Comparison of ENCODE assay signal across 8 mouse cellular contexts in the genomic region with DNA sequence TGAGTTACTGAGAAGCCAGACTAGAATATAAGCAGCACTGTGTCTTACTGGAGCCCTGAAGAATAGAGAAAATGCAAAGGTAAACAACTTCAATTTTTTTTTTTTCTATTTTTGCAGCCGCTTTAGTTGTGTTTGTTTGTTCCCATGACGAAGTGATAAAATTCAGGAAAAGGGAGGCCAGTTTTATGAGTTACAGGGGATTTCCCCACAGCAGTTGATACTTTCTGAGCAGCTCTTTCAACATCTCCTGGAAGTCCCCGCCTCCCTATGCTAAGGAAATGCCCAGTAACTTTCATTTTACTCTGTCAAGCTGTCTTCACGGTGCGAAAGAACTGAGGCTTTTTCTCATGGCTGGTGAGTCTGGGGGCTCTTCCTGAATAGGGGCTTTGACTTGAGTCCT. TPM values are rescaled to one million over a fixed set of nuclear protein-coding genes. Genes with fewer than 3 reads are reported as not detected.
A peak's percentile ranks its signal among the peaks of the same experiment; 100 is the strongest.
DNase-seq lines count a peak whose midpoint lies in the region; ATAC-seq and TF ChIP-seq lines count a peak whose summit lies in the region.

TSS of gene Casp4 (plus strand) at position 268 of the 400 bp plus-strand sequence.

- H3K4me3 ChIP-seq in lung, embryonic 15.5 days, result peak within 1 kb of the TSS; percentile 12; the same call in 1 of the 2 replicates

- no peaks in the 10 kb centered on the region for H3K4me1 ChIP-seq in lung, embryonic 15.5 days

- H3K27ac ChIP-seq in lung, embryonic 15.5 days, result no peak within 1 kb of the TSS

- no peak within 1 kb of the TSS for H3K4me2 ChIP-seq in lung, embryonic 15.5 days

- intact Hi-C loops in left cerebral cortex, postnatal 14 days (cut with DNase I), result no loop called here

- TF ChIP-seq CTCF in Patski (IDR thresholded peaks at IDR 0.05), result no peak

- DNase-seq in 416B (ENCODE audit: low read depth) (peak; percentile 79), Patski (ENCODE audit: low read depth, low spot score) (peak; percentile 47)
- DNase-seq in thymus, postnatal 36 days, result no peak
- no peak for DNase-seq in left cerebral cortex, postnatal 14 days (ENCODE audit: low spot score in 2 of 2)
- DNase-seq in ovary, postnatal 14 days (ENCODE audit: low spot score), result no peak
- no peak for DNase-seq in cerebellum, adult 9-11 months

- no peak within 1 kb of the TSS for H3K9ac ChIP-seq in lung, embryonic 15.5 days

- in situ Hi-C loops in Patski (cut with MboI; ENCODE audit: low pct_unique_long_range_greater_than_20kb), result no loop called here

- no peaks in the 10 kb centered on the region for H3K36me3 ChIP-seq in lung, embryonic 15.5 days

- CTCF ChIA-PET in Patski (lab: Charles Lee), result interaction anchor here (0.9 kb wide), 1 partner anchor 10 kb away, joined by 3 read pairs; no protein-coding TSS in a partner anchor

- 52% methylated on average over 5 of the region's 5 CpGs for WGBS in lung, embryonic 15.5 days

- POLR2A ChIA-PET in Patski (lab: Charles Lee), result interaction anchor here (0.7 kb wide), 1 partner anchor 10 kb away, joined by 4 read pairs; the partner anchor contains the start of gene Casp1

- ATAC-seq in Patski, result peak; percentile 84
- ATAC-seq in hematopoietic stem cell, adult 5-6 weeks (replicated peaks in 1 of 2; ENCODE audit: insufficient read depth in 1 of 2, low FRiP score in 2 of 2, low TSS enrichment in 1 of 2, low read depth in 1 of 2, poor library complexity in 2 of 2, severe bottlenecking in 2 of 2), result peak; percentile 96
- no peak for ATAC-seq in lung, embryonic 15.5 days (ENCODE audit: borderline replicate concordance, extremely low read depth, low FRiP score, low TSS enrichment)

- no peaks in the 10 kb centered on the region for H3K27me3 ChIP-seq in Patski
- H3K27me3 ChIP-seq in lung, embryonic 15.5 days, result no peaks in the 10 kb centered on the region

- no peaks in the 10 kb centered on the region for H3K9me3 ChIP-seq in lung, embryonic 15.5 days

RNA-seq across cellular contexts. Expression of gene Casp4, which starts in this region (rescaled TPM):
- 53.4 TPM for polyA plus RNA-seq in Patski (2021)
- total RNA-seq in hematopoietic stem cell, adult 5-6 weeks (2017), result 40.0 and 55.5 TPM in 2 replicates
- 0.80 and 0.83 TPM in 2 replicates for polyA plus RNA-seq in lung, embryonic 15.5 days (2015; fragmentation: Nextera tagmentation; extraction: Ambion mirVana)
- 1 to 10 TPM in 1 of 2 experiments, under 1 TPM in 1; 0.17 to 1.5 TPM for total RNA-seq in left cerebral cortex, postnatal 14 days (2021)

Comparison
In these comparisons a context has a peak if more than half of its experiments do, and no peak if none do; other contexts are left out.
1. RNA of gene Casp4 (total RNA-seq): 40.0 to 55.5 TPM in hematopoietic stem cell, adult 5-6 weeks; 0.17 to 1.5 TPM in left cerebral cortex, postnatal 14 days; every median in the first group is over 10 times any median in the second.
2. RNA of gene Casp4 (polyA plus RNA-seq): 53.4 TPM in Patski (single experiment); 0.80 to 0.83 TPM in lung, embryonic 15.5 days; every median in the first group is over 10 times any median in the second.
3. DNase-seq: peak in 416B (single experiment) and Patski (single experiment); none in thymus, postnatal 36 days (0 of 2), left cerebral cortex, postnatal 14 days (0 of 2), ovary, postnatal 14 days (single experiment) and cerebellum, adult 9-11 months (single experiment).